Mouse (Mus musculus) hindbrain, embryonic 13.5 days (tissue): ENCODE measurements around the gene Abce1. TPM values are rescaled to one million over a fixed set of nuclear protein-coding genes. Genes with fewer than 3 reads are reported as not detected.
A peak's percentile ranks its signal among the peaks of the same experiment; 100 is the strongest.

Experiments used
- ATAC-seq: fragments of 200-750 bp; cut with Nextera tagmentation; 2 replicates; pipeline ENCODE4 v1.8.0; 2017; ENCODE audit warnings: moderate TSS enrichment; ENCODE audit not compliant: low FRiP score
- H3K27ac ChIP-seq: fragments of 300-500 bp; sonication (generic); 2 replicates; pipeline ENCODE4 v1.5.1; 2015; ENCODE audit warnings: inconsistent platforms, mild to moderate bottlenecking, moderate library complexity
- H3K27me3 ChIP-seq: fragments of 300-500 bp; sonication (generic); 2 replicates; pipeline ENCODE4 v1.6.1; 2015; ENCODE audit warnings: mild to moderate bottlenecking, inconsistent platforms
- H3K36me3 ChIP-seq: fragments of 300-500 bp; sonication (generic); 2 replicates; pipeline ENCODE4 v1.6.1; 2015; ENCODE audit warnings: mild to moderate bottlenecking, inconsistent platforms
- H3K4me1 ChIP-seq: fragments of 300-500 bp; sonication (generic); replicated peaks from 2 replicates; pipeline ENCODE4 v1.6.1; 2015; ENCODE audit warnings: inconsistent platforms
- H3K4me2 ChIP-seq: fragments of 300-500 bp; sonication (generic); 2 replicates; pipeline ENCODE4 v1.6.1; 2015; ENCODE audit warnings: inconsistent platforms, mild to moderate bottlenecking, moderate library complexity
- H3K4me3 ChIP-seq: fragments of 300-500 bp; sonication (generic); 2 replicates; pipeline ENCODE4 v1.5.1; 2015; ENCODE audit warnings: mild to moderate bottlenecking, inconsistent platforms
- H3K9ac ChIP-seq: fragments of 300-500 bp; sonication (generic); 2 replicates; pipeline ENCODE4 v1.6.1; 2015; ENCODE audit warnings: mild to moderate bottlenecking, inconsistent platforms
- H3K9me3 ChIP-seq: fragments of 300-500 bp; sonication (generic); 2 replicates; pipeline ENCODE4 v1.6.1; 2016; ENCODE audit warnings: inconsistent platforms
- WGBS: fragments of 180-500 bp; shearing (Covaris S2); methylation state at CpG from one replicate; pipeline ENCODE4 v1.1.7; 2015; 5-methylcytosine and 5-hydroxymethylcytosine counted together
- polyA plus RNA-seq: library from polyadenylated mRNA; unstranded; fragments of >200 nt; fragmentation: Nextera tagmentation; extraction: Ambion mirVana; gene quantifications from 2 replicates; pipeline ENCODE4 v1.2.1, GENCODE M21; 2015

Gene Abce1
- 85.2 and 85.6 TPM in 2 replicates for polyA plus RNA-seq

GRCm38 (mm10) chr8:79711064-79711961 lies at the start of gene Abce1, which contains the start of gene Anapc10:
Gene Abce1, minus strand, starts transcription at chr8:79711740.
Gene Anapc10, plus strand, starts transcription at chr8:79711820.
- Histone ChIP-seq H3K4me3 (peak within 1 kb of the TSS; percentile 89), H3K27me3 (no peaks in the 10 kb centered on the region), H3K9ac (peak within 1 kb of the TSS; percentile 87), H3K36me3 (peaks cover 26% of the 10 kb centered on the region), H3K27ac (peak within 1 kb of the TSS; percentile 91), H3K4me1 (peaks cover 18% of the 10 kb centered on the region), H3K9me3 (no peaks in the 10 kb centered on the region), H3K4me2 (peak within 1 kb of the TSS; percentile 84)
- peak; percentile 99 for ATAC-seq
- under 1% methylated on average over 70 of the region's 73 CpGs for WGBS

GRCm38 (mm10) chr8:79750305-79750704 lies 38.8 kb upstream of the Abce1 start:
- ATAC-seq, result no peak
- WGBS, result 24% methylated on average over 2 of the region's 2 CpGs
- 0 out of 2 replicates have a peak, but pooled peaks cover 2% of the 10 kb centered on the region for H3K4me1 ChIP-seq
- H3K36me3 ChIP-seq, result peaks cover 15% of the 10 kb centered on the region
- H3K9ac ChIP-seq, result no peak overlapping the region
- H3K9me3 ChIP-seq, result 0 out of 2 replicates have a peak, but pooled peaks cover 3% of the 10 kb centered on the region
- H3K27me3 ChIP-seq, result no peaks in the 10 kb centered on the region
- H3K4me2 ChIP-seq, result no peak overlapping the region
- no peak overlapping the region for H3K27ac ChIP-seq
- no peak overlapping the region for H3K4me3 ChIP-seq

- H3K4me1 ChIP-seq, result 0 out of 2 replicates have a peak, but pooled peaks cover 2% of the 10 kb centered on the region
- H3K9ac ChIP-seq, result no peak overlapping the region
- no peak overlapping the region for H3K4me2 ChIP-seq
- peaks cover 21% of the 10 kb centered on the region for H3K36me3 ChIP-seq
- H3K4me3 ChIP-seq, result no peak overlapping the region
- 0 out of 2 replicates have a peak, but pooled peaks cover 3% of the 10 kb centered on the region for H3K9me3 ChIP-seq
- WGBS, result 58% methylated on average over 4 of the region's 4 CpGs
- no peaks in the 10 kb centered on the region for H3K27me3 ChIP-seq
- no peak for ATAC-seq
- no peak overlapping the region for H3K27ac ChIP-seq
Measured at GRCm38 (mm10) chr8:79748591-79748990, 37.1 kb upstream of the Abce1 start.

- Histone ChIP-seq H3K27me3 (no peaks in the 10 kb centered on the region), H3K4me1 (0 out of 2 replicates have a peak, but pooled peaks cover 2% of the 10 kb centered on the region), H3K4me2 (no peak overlapping the region), H3K36me3 (peaks cover 20% of the 10 kb centered on the region), H3K4me3 (no peak overlapping the region), H3K9me3 (0 out of 2 replicates have a peak, but pooled peaks cover 3% of the 10 kb centered on the region), H3K27ac (no peak overlapping the region), H3K9ac (no peak overlapping the region)
- WGBS, result 21% methylated on average over 2 of the region's 2 CpGs
- no peak for ATAC-seq
Measured at GRCm38 (mm10) chr8:79748171-79748570, 36.6 kb upstream of the Abce1 start.

GRCm38 (mm10) chr8:79734304-79734703 lies 22.8 kb upstream of the Abce1 start:
- no peak overlapping the region for H3K9ac ChIP-seq
- no peak overlapping the region for H3K27ac ChIP-seq
- 0 out of 2 replicates have a peak, but pooled peaks have one; percentile 63 for ATAC-seq
- peaks cover 20% of the 10 kb centered on the region for H3K36me3 ChIP-seq
- H3K4me1 ChIP-seq, result no peaks in the 10 kb centered on the region
- H3K9me3 ChIP-seq, result no peaks in the 10 kb centered on the region
- WGBS, result 25% methylated on average over 2 of the region's 2 CpGs
- no peak overlapping the region for H3K4me2 ChIP-seq
- no peak overlapping the region for H3K4me3 ChIP-seq
- H3K27me3 ChIP-seq, result no peaks in the 10 kb centered on the region

GRCm38 (mm10) chr8:79727900-79728299 lies 16.4 kb upstream of the Abce1 start:
- Histone ChIP-seq H3K4me3 (no peak overlapping the region), H3K4me1 (no peaks in the 10 kb centered on the region), H3K4me2 (no peak overlapping the region), H3K27me3 (no peaks in the 10 kb centered on the region), H3K9ac (no peak overlapping the region), H3K9me3 (no peaks in the 10 kb centered on the region), H3K27ac (no peak overlapping the region), H3K36me3 (peaks cover 30% of the 10 kb centered on the region)
- ATAC-seq, result no peak
- WGBS, result 100% methylated on average over 1 of the region's 1 CpGs

GRCm38 (mm10) chr8:79724589-79724988 lies 13.0 kb upstream of the Abce1 start:
- 45% methylated on average over 3 of the region's 3 CpGs for WGBS
- Histone ChIP-seq H3K9me3 (no peaks in the 10 kb centered on the region), H3K4me2 (no peak overlapping the region), H3K27ac (no peak overlapping the region), H3K27me3 (no peaks in the 10 kb centered on the region), H3K4me1 (no peaks in the 10 kb centered on the region), H3K9ac (no peak overlapping the region), H3K36me3 (peaks cover 40% of the 10 kb centered on the region), H3K4me3 (no peak overlapping the region)
- ATAC-seq, result no peak

- Histone ChIP-seq H3K27ac (no peak overlapping the region), H3K36me3 (peaks cover 38% of the 10 kb centered on the region), H3K4me3 (no peak overlapping the region), H3K4me2 (no peak overlapping the region), H3K9ac (no peak overlapping the region), H3K9me3 (no peaks in the 10 kb centered on the region), H3K27me3 (no peaks in the 10 kb centered on the region), H3K4me1 (no peaks in the 10 kb centered on the region)
- ATAC-seq, result no peak
Measured at GRCm38 (mm10) chr8:79723308-79723707, 11.8 kb upstream of the Abce1 start.

GRCm38 (mm10) chr8:79721537-79721936 lies 10.0 kb upstream of the Abce1 start:
- no peak overlapping the region for H3K4me2 ChIP-seq
- no peak overlapping the region for H3K27ac ChIP-seq
- no peaks in the 10 kb centered on the region for H3K27me3 ChIP-seq
- no peak for ATAC-seq
- no peaks in the 10 kb centered on the region for H3K4me1 ChIP-seq
- H3K36me3 ChIP-seq, result peaks cover 53% of the 10 kb centered on the region
- H3K4me3 ChIP-seq, result no peak overlapping the region
- H3K9me3 ChIP-seq, result no peaks in the 10 kb centered on the region
- no peak overlapping the region for H3K9ac ChIP-seq

- no peak overlapping the region for H3K27ac ChIP-seq
- peak overlapping the region; percentile 15 for H3K4me3 ChIP-seq
- ATAC-seq, result no peak
- H3K36me3 ChIP-seq, result peaks cover 27% of the 10 kb centered on the region
- WGBS, result 51% methylated on average over 4 of the region's 6 CpGs
- no peaks in the 10 kb centered on the region for H3K27me3 ChIP-seq
- no peaks in the 10 kb centered on the region for H3K9me3 ChIP-seq
- peak overlapping the region; percentile 24; the same call in 1 of the 2 replicates for H3K9ac ChIP-seq
- H3K4me2 ChIP-seq, result peak overlapping the region; percentile 60
- H3K4me1 ChIP-seq, result peaks cover 18% of the 10 kb centered on the region
Measured at GRCm38 (mm10) chr8:79712676-79713075, 1.1 kb upstream of the Abce1 start.

- ATAC-seq, result no peak
- no peak overlapping the region for H3K4me3 ChIP-seq
- peaks cover 48% of the 10 kb centered on the region for H3K36me3 ChIP-seq
- no peaks in the 10 kb centered on the region for H3K27me3 ChIP-seq
- no peaks in the 10 kb centered on the region for H3K9me3 ChIP-seq
- no peak overlapping the region for H3K27ac ChIP-seq
- 95% methylated on average over 3 of the region's 3 CpGs for WGBS
- no peak overlapping the region for H3K4me2 ChIP-seq
- no peak overlapping the region for H3K9ac ChIP-seq
- peaks cover 8% of the 10 kb centered on the region for H3K4me1 ChIP-seq
Measured at GRCm38 (mm10) chr8:79706687-79707086, 4.9 kb downstream of the Abce1 start.

GRCm38 (mm10) chr8:79692531-79692930 lies 19.0 kb downstream of the Abce1 start:
- 92% methylated on average over 2 of the region's 2 CpGs for WGBS

More at GRCm38 (mm10) chr8:79692531-79692930, 19.0 kb downstream of the Abce1 start:
- Histone ChIP-seq H3K27me3 (no peaks in the 10 kb centered on the region), H3K9me3 (no peaks in the 10 kb centered on the region), H3K36me3 (peaks cover 75% of the 10 kb centered on the region), H3K4me2 (no peak overlapping the region), H3K4me3 (no peak overlapping the region), H3K27ac (no peak overlapping the region), H3K9ac (no peak overlapping the region), H3K4me1 (no peaks in the 10 kb centered on the region)
- ATAC-seq, result no peak
